Mouse (Mus musculus) liver, embryonic 12.5 days (tissue): ENCODE results near the gene Irs2. TPM values are rescaled to one million over a fixed set of nuclear protein-coding genes. Genes with fewer than 3 reads are reported as not detected.

ENCODE experiments used
- ATAC-seq: fragments of 200-750 bp; cut with Nextera tagmentation; 2 replicates; pipeline ENCODE4 v1.8.0; 2017; ENCODE audit warnings: moderate number of reproducible peaks, mild to moderate bottlenecking, moderate library complexity
- H3K27ac ChIP-seq: fragments of 300-500 bp; sonication (generic); 2 replicates; pipeline ENCODE4 v1.5.1; 2016; ENCODE audit warnings: mild to moderate bottlenecking
- H3K27me3 ChIP-seq: fragments of 300-500 bp; sonication (generic); replicated peaks from 2 replicates; pipeline ENCODE4 v1.6.1; 2016; ENCODE audit warnings: mild to moderate bottlenecking, moderate library complexity
- H3K36me3 ChIP-seq: fragments of 300-500 bp; sonication (generic); 2 replicates; pipeline ENCODE4 v1.6.1; 2016; ENCODE audit warnings: mild to moderate bottlenecking, moderate library complexity
- H3K4me1 ChIP-seq: fragments of 300-500 bp; sonication (generic); 2 replicates; pipeline ENCODE4 v1.6.1; 2016
- H3K4me2 ChIP-seq: fragments of 300-500 bp; sonication (generic); 2 replicates; pipeline ENCODE4 v1.6.1; 2016; ENCODE audit warnings: mild to moderate bottlenecking, moderate library complexity
- H3K4me3 ChIP-seq: fragments of 300-500 bp; sonication (generic); 2 replicates; pipeline ENCODE4 v1.5.1; 2016; ENCODE audit warnings: mild to moderate bottlenecking, moderate library complexity
- H3K9ac ChIP-seq: fragments of 300-500 bp; sonication (generic); 2 replicates; pipeline ENCODE4 v1.6.1; 2016; ENCODE audit warnings: mild to moderate bottlenecking, moderate library complexity
- H3K9me3 ChIP-seq: fragments of 300-500 bp; sonication (generic); replicated peaks from 2 replicates; pipeline ENCODE4 v1.6.1; 2016; ENCODE audit warnings: mild to moderate bottlenecking, moderate library complexity
- WGBS: fragments of 180-500 bp; shearing (Covaris S2); methylation state at CpG from one replicate; pipeline ENCODE4 v1.1.7; 2016; ENCODE audit not compliant: insufficient replicate concordance; 5-methylcytosine and 5-hydroxymethylcytosine counted together
- polyA plus RNA-seq: library from polyadenylated mRNA; unstranded; fragments of >200 nt; fragmentation: Nextera tagmentation; extraction: Ambion mirVana; gene quantifications from 2 replicates; pipeline ENCODE4 v1.2.1, GENCODE M21; 2016

Gene Irs2
- polyA plus RNA-seq, 1 experiment from 2014 or later = 10.4 TPM

DNA sequence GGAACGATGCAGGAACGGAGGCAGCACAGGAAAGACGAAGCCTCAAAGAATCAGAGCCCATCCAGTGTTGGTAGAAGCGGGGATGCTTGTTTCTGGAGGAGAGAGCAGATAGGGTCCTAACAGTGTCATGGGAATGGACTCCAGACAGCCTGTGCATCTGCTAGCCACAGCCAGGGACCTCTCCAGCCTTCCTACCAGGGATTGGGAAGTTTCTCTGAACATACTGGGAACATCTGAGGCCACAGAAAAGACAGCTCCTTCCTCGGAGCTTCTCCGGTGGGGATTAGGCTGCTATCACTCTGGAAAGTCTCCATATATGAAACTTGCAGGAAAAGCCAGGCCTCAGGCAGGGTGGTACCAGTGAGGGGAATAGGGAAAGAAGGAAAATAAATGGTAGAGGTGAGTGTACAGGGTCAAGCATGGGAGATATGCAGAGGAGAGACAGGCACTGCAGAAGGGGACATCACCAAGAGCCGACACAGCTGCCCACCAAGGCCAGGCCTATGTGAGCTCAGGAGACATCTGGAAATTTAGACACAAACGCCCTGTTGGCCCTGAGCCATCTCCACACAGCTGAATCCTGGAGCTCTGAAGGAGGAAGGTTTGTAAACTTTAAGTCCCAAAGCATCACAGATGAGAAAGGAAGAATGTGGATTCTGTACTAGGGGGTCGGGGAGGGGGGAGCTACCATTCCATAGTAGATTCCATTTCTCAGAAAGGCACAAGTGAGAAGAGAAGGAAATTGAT, 64.8 kb downstream of the Irs2 start:
- no peak for ATAC-seq
- Histone ChIP-seq H3K4me1 (peaks cover 32% of the 10 kb centered on the region), H3K4me2 (no peak overlapping the region), H3K27ac (no peak overlapping the region), H3K9me3 (no peaks in the 10 kb centered on the region), H3K36me3 (no peaks in the 10 kb centered on the region), H3K27me3 (peaks cover 28% of the 10 kb centered on the region), H3K4me3 (no peak overlapping the region), H3K9ac (no peak overlapping the region)
- 66% methylated on average over 9 of the region's 9 CpGs for WGBS

DNA sequence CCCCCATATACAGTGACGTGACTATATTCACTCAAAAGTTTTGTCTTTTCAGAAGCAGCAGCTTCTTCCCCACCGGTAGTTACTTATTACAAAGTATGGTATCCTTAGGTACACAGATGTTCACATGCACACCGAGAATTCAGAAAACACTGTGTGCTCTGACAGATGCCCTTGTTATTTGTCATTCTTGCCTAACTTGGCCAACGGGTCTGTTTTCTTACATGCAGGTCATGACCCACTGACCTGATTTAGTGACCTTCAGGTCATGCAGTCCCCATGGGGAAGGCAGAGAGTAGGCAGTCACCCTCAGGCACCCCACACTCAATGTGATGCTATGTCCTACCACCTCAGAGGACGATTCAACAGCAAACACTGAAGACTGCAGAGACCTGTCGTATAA, 68.4 kb downstream of the Irs2 start:
- ATAC-seq = peak; percentile 71
- Histone ChIP-seq H3K4me2 (no peak overlapping the region), H3K9me3 (no peaks in the 10 kb centered on the region), H3K4me1 (peaks cover 19% of the 10 kb centered on the region; the same call in 1 of the 2 replicates), H3K27ac (no peak overlapping the region; the same call in 1 of the 2 replicates), H3K9ac (no peak overlapping the region), H3K36me3 (no peaks in the 10 kb centered on the region), H3K27me3 (peaks cover 46% of the 10 kb centered on the region), H3K4me3 (no peak overlapping the region)
- WGBS = 62% methylated on average over 6 of the region's 6 CpGs

GRCm38 (mm10) chr8:10939210-10939782, 69.0 kb downstream of the Irs2 start:
- 52% methylated on average over 3 of the region's 3 CpGs for WGBS
- Histone ChIP-seq H3K4me1 (peaks cover 19% of the 10 kb centered on the region; the same call in 1 of the 2 replicates), H3K9ac (no peak overlapping the region), H3K27ac (peak overlapping the region; percentile 19; the same call in 1 of the 2 replicates), H3K4me3 (no peak overlapping the region), H3K36me3 (no peaks in the 10 kb centered on the region), H3K9me3 (no peaks in the 10 kb centered on the region), H3K4me2 (no peak overlapping the region), H3K27me3 (peaks cover 51% of the 10 kb centered on the region)
- ATAC-seq = no peak

DNA sequence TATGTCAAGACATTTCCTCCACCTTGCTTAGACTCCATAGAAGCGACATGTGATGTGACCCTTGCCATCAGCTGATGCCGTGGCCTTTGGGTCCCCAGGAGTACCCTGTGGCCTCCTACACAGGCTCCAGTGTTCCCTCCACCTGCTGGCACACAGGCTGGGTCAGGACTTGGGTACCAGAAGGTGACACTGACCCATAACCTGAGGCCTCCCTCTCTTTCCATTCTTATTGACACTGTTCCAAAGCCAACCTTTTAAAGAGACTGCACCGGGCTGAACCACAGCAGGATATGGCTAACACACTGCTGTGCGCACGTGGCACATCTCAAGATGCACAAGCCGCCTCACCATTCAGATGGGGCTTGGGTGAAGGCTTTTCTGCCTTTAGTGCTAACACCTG, 70.0 kb downstream of the Irs2 start:
- no peak overlapping the region for H3K4me2 ChIP-seq
- no peak for ATAC-seq
- 71% methylated on average over 6 of the region's 6 CpGs for WGBS
- no peaks in the 10 kb centered on the region for H3K9me3 ChIP-seq
- H3K27ac ChIP-seq = no peak overlapping the region
- H3K4me1 ChIP-seq = peaks cover 19% of the 10 kb centered on the region; the same call in 1 of the 2 replicates
- no peak overlapping the region for H3K4me3 ChIP-seq
- no peaks in the 10 kb centered on the region for H3K36me3 ChIP-seq
- H3K27me3 ChIP-seq = peaks cover 51% of the 10 kb centered on the region
- no peak overlapping the region for H3K9ac ChIP-seq

DNA sequence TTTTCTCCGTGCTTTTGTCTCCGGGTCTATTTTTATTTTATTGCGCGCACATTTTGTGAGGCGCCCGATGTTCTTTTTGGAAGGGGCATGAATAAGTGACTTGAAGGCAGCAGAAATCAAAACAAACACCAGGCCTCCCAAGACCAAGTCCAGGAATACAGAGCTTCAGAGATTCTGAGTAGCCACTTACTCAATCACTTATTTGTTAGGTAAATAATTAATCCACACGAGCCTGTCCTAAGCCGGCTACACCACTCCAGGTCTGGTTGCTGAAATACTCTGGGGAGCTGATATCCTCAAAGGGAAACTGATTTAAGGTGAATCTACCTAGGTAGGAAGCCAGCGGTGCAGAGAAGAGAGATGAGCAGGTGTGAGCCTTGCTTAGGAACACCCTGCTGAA, 71.6 kb downstream of the Irs2 start:
- no peaks in the 10 kb centered on the region for H3K36me3 ChIP-seq
- WGBS = 71% methylated on average over 9 of the region's 9 CpGs
- H3K4me1 ChIP-seq = peaks cover 19% of the 10 kb centered on the region; the same call in 1 of the 2 replicates
- no peak overlapping the region for H3K4me2 ChIP-seq
- H3K9me3 ChIP-seq = no peaks in the 10 kb centered on the region
- no peak overlapping the region for H3K9ac ChIP-seq
- H3K27ac ChIP-seq = 0 out of 2 replicates have a peak overlapping the region, but pooled peaks have one; percentile 43
- ATAC-seq = no peak
- peaks cover 50% of the 10 kb centered on the region for H3K27me3 ChIP-seq
- no peak overlapping the region for H3K4me3 ChIP-seq

GRCm38 (mm10) chr8:10935231-10935630, 73.0 kb downstream of the Irs2 start:
- no peak overlapping the region for H3K9ac ChIP-seq
- no peaks in the 10 kb centered on the region for H3K36me3 ChIP-seq
- no peaks in the 10 kb centered on the region for H3K9me3 ChIP-seq
- H3K27me3 ChIP-seq = peaks cover 41% of the 10 kb centered on the region
- peaks cover 19% of the 10 kb centered on the region; the same call in 1 of the 2 replicates for H3K4me1 ChIP-seq
- WGBS = 72% methylated on average over 8 of the region's 8 CpGs
- H3K4me3 ChIP-seq = no peak overlapping the region
- H3K27ac ChIP-seq = no peak overlapping the region
- H3K4me2 ChIP-seq = no peak overlapping the region
- no peak for ATAC-seq
